Mouse (Mus musculus) kidney, postnatal 4 days (tissue): Measurements from ENCODE around the gene Senp3.
A peak's percentile ranks its signal among the peaks of the same experiment; 100 is the strongest.

Source experiments
- DNase-seq, 2 experiments: peaks; one replicate each; pipeline ENCODE4 v3.0.0; 2021; ENCODE audit warnings: mixed read lengths in 2 of 2

Senp3 gene

GRCm38 (mm10) chr11:69681314-69682208, at the start of gene Senp3:
Senp3 (minus strand) TSS chr11:69682084.
- peak; percentile 98 to 99 for DNase-seq

GRCm38 (mm10) chr11:69731408-69731807, 49.5 kb upstream of the Senp3 start:
- DNase-seq: peak in 1 of 2 experiments; percentile 18

GRCm38 (mm10) chr11:69729063-69729462, 47.2 kb upstream of the Senp3 start:
- DNase-seq: peak; percentile 68 to 74

GRCm38 (mm10) chr11:69725951-69726350, 44.1 kb upstream of the Senp3 start:
- DNase-seq: no peak

- DNase-seq: no peak
These were observed 41.2 kb upstream of the Senp3 start for GRCm38 (mm10) chr11:69723074-69723473.

- no peak for DNase-seq
These were observed 39.0 kb upstream of the Senp3 start for GRCm38 (mm10) chr11:69720852-69721251.

- peak in 1 of 2 experiments; percentile 23 for DNase-seq
These were observed 37.5 kb upstream of the Senp3 start for GRCm38 (mm10) chr11:69719423-69719822.

GRCm38 (mm10) chr11:69718661-69719060, 36.8 kb upstream of the Senp3 start:
- DNase-seq: peak in 1 of 2 experiments; percentile 35

GRCm38 (mm10) chr11:69716953-69717352, 35.1 kb upstream of the Senp3 start:
- no peak for DNase-seq

- peak; percentile 28 to 47 for DNase-seq
These were observed 34.0 kb upstream of the Senp3 start for GRCm38 (mm10) chr11:69715929-69716328.

- peak; percentile 70 to 77 for DNase-seq
These were observed 33.6 kb upstream of the Senp3 start for GRCm38 (mm10) chr11:69715482-69715881.

- DNase-seq: peak; percentile 61 to 78
These were observed 32.9 kb upstream of the Senp3 start for GRCm38 (mm10) chr11:69714636-69715329.

GRCm38 (mm10) chr11:69712954-69713672, 31.2 kb upstream of the Senp3 start:
- peak; percentile 24 to 53 for DNase-seq

GRCm38 (mm10) chr11:69711082-69711481, 29.2 kb upstream of the Senp3 start:
- DNase-seq: no peak

- DNase-seq: no peak
These were observed 28.6 kb upstream of the Senp3 start for GRCm38 (mm10) chr11:69710470-69710869.

- no peak for DNase-seq
These were observed 27.9 kb upstream of the Senp3 start for GRCm38 (mm10) chr11:69709554-69710446.

- no peak for DNase-seq
These were observed 26.9 kb upstream of the Senp3 start for GRCm38 (mm10) chr11:69708614-69709265.

- DNase-seq: no peak
These were observed 26.0 kb upstream of the Senp3 start for GRCm38 (mm10) chr11:69707873-69708381.

GRCm38 (mm10) chr11:69707480-69707847, 25.6 kb upstream of the Senp3 start:
- DNase-seq: no peak

- DNase-seq: peak in 1 of 2 experiments; percentile 33
These were observed 25.0 kb upstream of the Senp3 start for GRCm38 (mm10) chr11:69706775-69707479.

GRCm38 (mm10) chr11:69704613-69705010, 22.7 kb upstream of the Senp3 start:
- DNase-seq: no peak
